Mouse (Mus musculus): Measurements from ENCODE around the gene Clmp.
"Not testable (repeated sequence)": the region's sequence is repeated elsewhere in the genome, so short reads cannot be mapped to it uniquely, and the experiment has no call there.

Gene Clmp

DNA sequence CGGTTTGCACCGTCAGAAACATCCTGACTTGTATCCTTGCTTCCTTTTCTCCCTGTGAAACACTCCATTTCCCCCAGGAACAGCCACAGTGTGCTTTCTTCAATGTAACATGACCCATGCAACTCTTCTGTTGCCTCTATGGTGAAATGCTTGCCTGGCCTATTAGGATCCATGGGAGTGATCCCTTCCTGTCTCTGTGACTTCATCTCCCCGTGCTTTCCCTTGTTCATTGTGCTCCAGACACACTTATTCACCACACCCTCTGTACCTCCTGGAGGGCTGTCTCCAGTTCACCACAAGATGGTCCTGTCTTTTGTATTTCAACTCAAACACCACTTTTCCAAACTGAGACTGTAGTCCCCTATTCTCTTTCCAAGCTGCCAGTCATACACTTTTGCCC is 94.3 kb downstream of the Clmp start:
- DNase-seq (ENCODE audit: low spot score) = no peak

DNA sequence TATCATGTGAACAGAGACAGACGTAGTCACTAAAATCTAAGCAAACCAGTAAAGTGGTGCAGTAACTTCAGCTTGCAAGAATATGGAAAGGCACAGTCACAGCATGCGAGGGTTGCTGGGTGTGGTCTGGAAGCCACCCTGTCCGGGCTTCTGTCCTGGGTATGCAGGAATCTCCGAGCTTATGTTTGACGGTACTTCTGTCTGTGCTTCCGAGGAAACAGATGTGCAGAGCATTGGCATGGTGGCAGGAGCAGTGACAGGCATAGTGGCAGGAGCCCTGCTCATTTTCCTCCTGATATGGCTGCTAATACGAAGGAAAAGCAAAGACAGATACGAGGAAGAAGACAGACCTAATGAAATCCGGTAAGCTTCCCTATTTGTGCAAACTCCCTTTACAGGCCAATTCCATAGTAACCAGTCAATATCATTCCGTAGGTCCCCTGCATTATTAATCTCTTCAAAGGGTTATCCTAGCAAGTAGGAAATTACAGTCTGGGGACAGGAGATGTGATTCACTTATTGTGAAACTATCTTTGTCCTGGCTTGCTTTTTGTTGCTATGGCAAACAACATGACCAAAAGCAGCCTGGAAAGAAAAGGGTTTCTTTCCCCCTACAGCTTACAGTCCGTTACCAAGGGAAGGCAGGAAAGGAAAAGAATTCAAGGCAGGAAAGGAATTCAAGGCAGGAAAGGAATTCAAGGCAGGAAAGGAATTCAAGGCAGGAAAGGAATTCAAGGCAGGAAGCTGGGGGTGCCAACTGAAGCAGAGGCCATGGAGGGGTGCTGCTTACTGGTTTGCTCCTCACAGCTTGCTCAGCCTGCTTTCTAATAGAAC is 95.3 kb downstream of the Clmp start:
- DNase-seq (ENCODE audit: low spot score) = no peak

- DNase-seq (ENCODE audit: low spot score) = no peak
These were observed 96.2 kb downstream of the Clmp start for GRCm38 (mm10) chr9:40781726-40782581.

DNA sequence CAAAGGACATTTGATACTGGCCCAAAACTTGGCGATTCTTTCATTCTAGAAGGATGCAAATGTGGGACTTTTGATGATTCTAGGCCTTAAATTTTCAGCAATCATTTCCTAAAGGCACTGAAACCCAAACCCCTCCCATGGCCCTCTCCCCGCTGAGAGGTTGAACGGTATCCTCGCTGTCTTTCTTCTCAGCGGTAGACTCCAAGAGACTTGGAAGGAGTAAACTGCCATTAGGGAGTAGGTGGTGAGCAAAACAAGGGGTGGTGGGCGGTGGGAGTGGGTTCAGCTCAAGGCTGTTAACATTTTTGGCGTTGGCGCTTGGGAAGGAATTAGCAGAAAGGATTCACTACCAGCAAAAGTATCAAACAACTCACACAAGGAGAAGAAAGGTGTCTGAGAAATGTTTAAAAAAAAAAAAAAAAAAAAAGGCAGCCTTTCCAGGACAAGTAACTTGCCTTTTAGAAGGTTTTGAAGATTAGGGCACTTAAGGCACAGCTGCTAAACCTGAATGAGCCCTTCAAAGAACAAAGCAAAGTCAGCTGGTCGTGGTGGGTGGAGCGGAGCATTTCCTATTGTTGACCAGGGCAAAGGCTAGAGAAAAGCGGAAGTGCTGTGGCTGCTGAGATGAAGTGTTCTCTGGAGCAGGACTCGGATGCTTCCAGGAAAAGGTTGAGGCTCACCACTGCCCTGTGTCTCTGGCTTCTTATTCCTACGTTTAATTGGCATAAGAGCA is 98.0 kb downstream of the Clmp start:
- DNase-seq (ENCODE audit: low spot score) = no peak

- DNase-seq (ENCODE audit: low spot score) = no peak
These were observed 98.7 kb downstream of the Clmp start for GRCm38 (mm10) chr9:40784374-40784967.

DNA sequence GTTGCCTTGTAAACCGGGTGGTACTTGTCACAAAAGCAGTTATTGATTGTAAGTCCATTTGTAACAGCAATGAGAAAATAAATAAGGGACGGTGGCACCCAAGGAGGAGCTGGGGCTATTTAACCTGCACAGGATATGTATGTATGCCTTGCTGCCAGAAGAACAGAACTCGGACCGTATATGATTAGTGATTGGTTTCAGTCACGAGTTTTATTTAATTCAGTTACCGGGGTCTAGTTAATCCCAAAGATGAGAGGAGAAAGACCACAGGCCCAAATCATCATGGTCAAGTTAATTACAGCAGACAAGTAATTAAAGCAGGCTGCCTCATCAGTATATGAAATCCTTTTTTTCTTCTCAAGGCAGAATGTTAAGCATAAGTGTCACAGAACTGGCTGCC is 99.7 kb downstream of the Clmp start:
- DNase-seq (ENCODE audit: low spot score) = no peak

DNA sequence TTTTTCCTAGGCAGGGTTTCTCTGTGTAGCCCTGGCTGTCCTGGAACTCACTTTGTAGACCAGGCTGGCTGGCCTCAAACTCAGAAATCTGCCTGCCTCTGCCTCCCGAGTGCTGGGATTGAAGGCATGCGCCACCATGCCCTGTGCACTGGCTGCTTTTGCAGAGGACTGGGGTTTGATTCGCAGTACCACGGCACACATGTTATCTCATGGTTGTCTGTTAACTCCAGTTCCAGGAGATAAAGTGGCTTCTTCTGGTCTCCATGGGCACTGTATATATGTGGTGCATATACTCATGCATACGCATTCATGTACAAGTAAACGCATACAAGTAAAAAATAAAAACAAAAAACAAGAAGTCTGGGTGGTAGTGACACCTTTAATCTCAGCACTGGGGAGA is 101.1 kb downstream of the Clmp start:
- not testable (repeated sequence) for DNase-seq (ENCODE audit: low spot score)

- no peak for DNase-seq (ENCODE audit: low spot score)
These were observed 106.3 kb downstream of the Clmp start for GRCm38 (mm10) chr9:40791864-40792633.

GRCm38 (mm10) chr9:40793581-40793980 is 107.8 kb downstream of the Clmp start:
- no peak for DNase-seq (ENCODE audit: low spot score)

DNA sequence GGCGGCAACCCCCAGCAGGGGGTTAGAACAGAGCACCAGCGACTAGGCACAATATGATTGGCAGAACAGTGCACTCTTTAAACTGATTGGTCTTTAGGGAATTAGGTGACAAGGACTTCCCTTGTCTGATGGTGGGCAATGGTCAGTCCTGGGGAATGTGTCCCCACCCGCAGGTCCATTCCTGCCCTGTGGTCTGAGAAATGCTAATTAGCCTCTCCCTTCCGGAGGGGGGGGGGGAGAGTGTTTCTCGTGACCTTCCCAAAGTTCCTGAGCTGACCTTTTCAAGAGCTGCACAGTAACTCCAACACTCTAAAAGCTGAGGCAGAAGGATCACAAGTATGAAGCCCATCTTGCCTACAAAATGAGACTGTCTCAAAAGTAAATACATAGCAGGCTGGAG is 108.5 kb downstream of the Clmp start:
- no peak for DNase-seq (ENCODE audit: low spot score)

GRCm38 (mm10) chr9:40794926-40795325 is 109.2 kb downstream of the Clmp start:
- no peak for DNase-seq (ENCODE audit: low spot score)

DNA sequence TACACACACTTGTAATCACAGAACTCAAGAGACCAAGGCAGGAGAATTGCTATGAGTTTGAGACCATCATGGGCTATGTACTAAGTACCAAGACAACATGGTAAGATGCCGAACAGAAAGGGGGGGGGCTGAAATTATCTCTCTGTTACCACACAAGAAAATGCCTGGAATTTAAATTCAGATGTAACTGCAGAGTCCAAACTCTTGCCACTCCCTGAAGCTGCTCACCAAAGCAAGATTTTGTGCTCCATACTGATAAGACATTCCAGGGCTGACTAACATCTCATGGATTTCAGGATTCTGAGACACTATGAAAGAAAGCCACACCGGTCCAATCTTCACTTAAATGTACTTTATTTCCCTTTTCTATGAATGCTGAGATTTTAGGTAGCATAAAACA is 109.8 kb downstream of the Clmp start:
- no peak for DNase-seq (ENCODE audit: low spot score)

GRCm38 (mm10) chr9:40796054-40796453 is 110.3 kb downstream of the Clmp start:
- no peak for DNase-seq (ENCODE audit: low spot score)

- DNase-seq (ENCODE audit: low spot score) = no peak
These were observed 112.6 kb downstream of the Clmp start for GRCm38 (mm10) chr9:40798247-40798960.

- DNase-seq (ENCODE audit: low spot score) = no peak
These were observed 113.3 kb downstream of the Clmp start for GRCm38 (mm10) chr9:40799112-40799511.

DNA sequence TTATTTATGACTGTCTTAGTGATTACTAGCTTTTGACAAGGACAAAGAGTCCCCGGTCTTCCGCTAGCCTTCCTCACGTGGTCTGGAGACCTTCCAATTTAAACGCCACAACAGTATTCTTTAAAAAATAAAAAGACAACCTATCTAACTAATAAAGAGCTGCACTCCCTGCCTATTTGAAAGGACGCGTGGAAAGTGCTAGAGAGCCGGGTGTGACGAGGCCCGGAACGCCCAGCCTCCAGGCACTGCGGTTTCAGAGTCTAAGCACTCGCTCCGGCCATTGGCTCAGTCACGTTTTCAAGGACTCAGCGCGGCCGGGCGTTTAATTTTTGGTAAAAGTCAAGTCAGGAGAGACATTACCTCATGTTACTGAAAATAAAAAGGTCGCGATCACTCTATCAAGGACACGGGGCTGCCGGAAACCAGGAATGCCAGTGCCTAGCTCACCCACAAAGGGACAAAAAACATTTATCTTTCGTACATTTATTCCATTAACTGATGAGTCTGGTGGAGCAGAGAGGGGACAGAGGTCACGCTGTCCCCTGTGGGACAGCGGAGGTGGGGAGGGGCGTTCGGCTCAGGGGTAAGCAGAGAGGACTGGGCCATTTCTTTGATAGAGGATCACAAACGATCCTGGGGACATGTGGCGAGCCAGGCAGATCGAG is 114.2 kb downstream of the Clmp start:
- DNase-seq (ENCODE audit: low spot score) = peak; percentile 86

DNA sequence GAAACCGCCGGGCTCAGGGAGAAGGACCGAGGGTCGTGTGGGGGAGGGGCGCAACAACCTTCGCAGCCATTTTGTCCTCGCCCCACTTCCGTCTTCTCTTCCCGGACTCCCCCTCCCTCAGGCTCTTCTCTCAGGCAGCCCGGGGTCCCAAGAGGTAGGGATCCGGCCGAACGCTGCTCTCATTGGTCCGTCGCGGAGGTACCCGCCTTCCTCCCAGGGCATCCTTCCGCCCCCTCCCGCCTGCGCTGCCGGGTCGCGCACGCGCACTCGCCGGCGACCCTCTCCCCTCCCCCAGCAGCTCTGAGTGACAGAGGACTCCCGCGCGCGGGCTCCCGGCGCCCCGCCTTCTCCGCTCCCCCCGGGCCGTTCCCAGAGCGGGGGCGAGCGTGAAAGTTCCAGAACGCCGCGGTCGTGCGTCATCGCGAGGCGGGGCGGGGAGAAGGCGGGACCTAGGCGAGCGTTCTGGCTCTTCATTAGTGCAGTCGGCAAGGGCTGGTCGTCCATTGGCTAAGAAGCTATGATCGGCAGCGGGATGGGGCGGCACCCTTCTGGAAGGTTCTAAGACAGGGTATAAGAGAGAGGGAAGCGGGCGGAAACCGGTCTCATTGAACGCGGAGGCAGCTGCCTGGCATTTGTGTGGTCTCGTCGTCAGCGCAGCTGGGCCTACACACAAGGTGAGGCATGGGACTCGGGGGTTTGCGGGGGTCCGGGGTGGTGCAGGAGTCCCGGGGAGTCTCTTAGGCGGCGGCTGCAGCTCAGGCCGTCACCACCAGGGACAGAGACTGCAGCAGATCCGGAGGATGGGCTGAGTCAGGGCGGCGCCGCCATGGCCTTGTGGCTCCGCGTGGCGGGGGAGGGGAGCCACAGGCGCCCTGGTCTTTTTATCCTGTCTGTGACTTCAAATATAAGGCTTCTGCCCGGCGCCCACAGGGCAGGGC is 115.2 kb downstream of the Clmp start, which contains the start of gene Hspa8:
Gene Hspa8 (plus strand): TSS at position 310 of the 938 bp plus-strand sequence.
- DNase-seq (ENCODE audit: low spot score) = peak; percentile 99

- DNase-seq (ENCODE audit: low spot score) = peak; percentile 63
These were observed 116.1 kb downstream of the Clmp start for GRCm38 (mm10) chr9:40801614-40802532.
